Mouse (Mus musculus) ES-E14 (cell line): Measurements from ENCODE around the gene Ccdc88c. TPM values are rescaled to one million over a fixed set of nuclear protein-coding genes. Genes with fewer than 3 reads are reported as not detected.

Experiments used
- DNase-seq: peaks from one replicate; pipeline ENCODE4 v3.0.0-alpha.2; 2013; ENCODE audit warnings: low read depth, low spot score
- H3K27ac ChIP-seq: 2 replicates; pipeline ENCODE4 v1.5.1; 2012; ENCODE audit warnings: low read depth, mild to moderate bottlenecking, low read length, moderate library complexity, mixed read lengths; ENCODE audit not compliant: poor library complexity, insufficient read depth, severe bottlenecking
- H3K36me3 ChIP-seq: 2 replicates; pipeline ENCODE4 v1.6.1; 2012; ENCODE audit warnings: mild to moderate bottlenecking, low read length, moderate library complexity, mixed read lengths; ENCODE audit not compliant: control insufficient read depth, poor library complexity, insufficient read depth, severe bottlenecking
- H3K4me1 ChIP-seq, 2 experiments: fragments of 150-350 bp in 1 of 2; sonication (generic) in 1 of 2; 2 replicates each; pipeline ENCODE4 v1.6.1; 2012; ENCODE audit warnings: low read length in 2 of 2, mild to moderate bottlenecking in 1 of 2, mixed read lengths in 1 of 2; ENCODE audit not compliant: control insufficient read depth in 2 of 2, insufficient read depth in 2 of 2, poor library complexity in 1 of 2
- H3K4me3 ChIP-seq, 2 experiments: fragments of 150-350 bp in 1 of 2; sonication (generic) in 1 of 2; 2 replicates each; pipeline ENCODE4 v1.5.1; 2012; ENCODE audit warnings: low read length in 2 of 2, low read depth in 1 of 2, mild to moderate bottlenecking in 1 of 2, mixed read lengths in 1 of 2; ENCODE audit not compliant: insufficient read depth in 1 of 2, poor library complexity in 1 of 2, severe bottlenecking in 1 of 2
- H3K9ac ChIP-seq: 2 replicates; pipeline ENCODE4 v1.6.1; 2012; ENCODE audit warnings: low read depth, mild to moderate bottlenecking, low read length, mixed read lengths; ENCODE audit not compliant: poor library complexity, insufficient read depth, severe bottlenecking
- H3K9me3 ChIP-seq: fragments of 150-350 bp; sonication (generic); 2 replicates; pipeline ENCODE4 v1.6.1; 2012; ENCODE audit warnings: low read depth, mild to moderate bottlenecking, low read length; ENCODE audit not compliant: control insufficient read depth, insufficient read depth
- CHD2 ChIP-seq: IDR thresholded peaks from 2 replicates; pipeline ENCODE4 v1.6.1; 2014; ENCODE audit warnings: mild to moderate bottlenecking, low read depth, low read length, inconsistent platforms
- HCFC1 ChIP-seq: IDR thresholded peaks from 2 replicates; pipeline ENCODE4 v1.6.1; 2012; ENCODE audit warnings: low read length, inconsistent platforms, borderline replicate concordance; ENCODE audit not compliant: insufficient read depth
- MAFK ChIP-seq: IDR thresholded peaks from 2 replicates; pipeline ENCODE4 v1.6.1; 2014; ENCODE audit warnings: mild to moderate bottlenecking, low read depth, low read length, inconsistent platforms; ENCODE audit not compliant: insufficient read depth
- ZC3H11A ChIP-seq: IDR thresholded peaks from 2 replicates; pipeline ENCODE4 v1.6.1; 2012; ENCODE audit warnings: low read depth, mild to moderate bottlenecking, inconsistent platforms, low read length, borderline replicate concordance
- ZNF384 ChIP-seq: IDR thresholded peaks from 2 replicates; pipeline ENCODE4 v1.6.1; 2012; ENCODE audit warnings: low read depth, low read length, inconsistent platforms
- in situ Hi-C, 2 experiments: fragments of 600-800 bp; cut with MboI; formaldehyde crosslinking; loops; one replicate each; pipeline ENCODE4 v1.15.1; 2025; ENCODE audit warnings: low sequenced_read_pairs in 2 of 2, inconsistent platforms in 1 of 2; ENCODE audit not compliant: unreplicated experiment in 2 of 2
- total RNA-seq: library from RNA; depleted of rRNA; stranded (reverse); fragments of 300-350 nt; gene quantifications from 2 replicates; pipeline ENCODE4 v1.2.3, GENCODE M21; 2012

Gene Ccdc88c
- total RNA-seq, 1 experiment: 35.7 TPM

- no peak for DNase-seq
- H3K9ac ChIP-seq: peak overlapping the region; percentile 93
- H3K4me3 ChIP-seq: peak overlapping the region; percentile 85 to 97
- in situ Hi-C loops: loop anchor here in 1 of 2 experiments (5.0 kb wide), 1 partner anchor 75 kb away; no protein-coding TSS in a partner anchor
- no peak for TF ChIP-seq ZNF384
- TF ChIP-seq MAFK: no peak
- TF ChIP-seq ZC3H11A: no peak
- TF ChIP-seq HCFC1: no peak
- no peak for TF ChIP-seq CHD2
- peaks cover 2% of the 10 kb centered on the region; the same call in 1 of the 2 replicates for H3K36me3 ChIP-seq
- no peak overlapping the region for H3K27ac ChIP-seq
- H3K4me1 ChIP-seq: peaks cover 2 to 25% of the 10 kb centered on the region in 2 experiments; a peak in 3 of 4 replicates
- H3K9me3 ChIP-seq: no peaks in the 10 kb centered on the region
Observed at GRCm38 (mm10) chr12:101027451-101028246, 1.2 kb downstream of the Ccdc88c start.

GRCm38 (mm10) chr12:101026946-101027345 lies 1.9 kb downstream of the Ccdc88c start:
- H3K27ac ChIP-seq: no peak overlapping the region
- no peak for DNase-seq
- H3K36me3 ChIP-seq: peaks cover 2% of the 10 kb centered on the region; the same call in 1 of the 2 replicates
- peak overlapping the region; percentile 22 to 97; a peak in 2 of 4 replicates for H3K4me3 ChIP-seq
- no peak for TF ChIP-seq CHD2
- TF ChIP-seq MAFK: peak; percentile 82
- TF ChIP-seq ZC3H11A: no peak
- no peaks in the 10 kb centered on the region for H3K9me3 ChIP-seq
- peaks cover 4 to 28% of the 10 kb centered on the region in 2 experiments; a peak in 3 of 4 replicates for H3K4me1 ChIP-seq
- in situ Hi-C loops: loop anchor here in 1 of 2 experiments (5.0 kb wide), 1 partner anchor 75 kb away; no protein-coding TSS in a partner anchor
- no peak overlapping the region for H3K9ac ChIP-seq

GRCm38 (mm10) chr12:101026518-101026917 lies 2.3 kb downstream of the Ccdc88c start:
- in situ Hi-C loops: loop anchor here in 1 of 2 experiments (5.0 kb wide), 1 partner anchor 74 kb away; no protein-coding TSS in a partner anchor
- no peak overlapping the region for H3K27ac ChIP-seq
- peaks cover 4 to 30% of the 10 kb centered on the region in 2 experiments; a peak in 3 of 4 replicates for H3K4me1 ChIP-seq
- peak overlapping the region in 1 of 2 experiments; percentile 97; a peak in 1 of 4 replicates for H3K4me3 ChIP-seq
- TF ChIP-seq HCFC1 (no peak), CHD2 (no peak), ZNF384 (no peak)
- peaks cover 3% of the 10 kb centered on the region; the same call in 1 of the 2 replicates for H3K36me3 ChIP-seq
- DNase-seq: no peak
- H3K9ac ChIP-seq: peak overlapping the region; percentile 45; the same call in 1 of the 2 replicates
- H3K9me3 ChIP-seq: no peaks in the 10 kb centered on the region

GRCm38 (mm10) chr12:101026025-101026424 lies 2.8 kb downstream of the Ccdc88c start:
- H3K27ac ChIP-seq: no peak overlapping the region
- H3K9ac ChIP-seq: no peak overlapping the region
- in situ Hi-C loops: loop anchor here in 1 of 2 experiments (5.0 kb wide), 1 partner anchor 74 kb away; no protein-coding TSS in a partner anchor
- H3K4me1 ChIP-seq: peaks cover 4 to 30% of the 10 kb centered on the region in 2 experiments; a peak in 3 of 4 replicates
- TF ChIP-seq MAFK: no peak
- TF ChIP-seq HCFC1: no peak
- no peak for TF ChIP-seq ZNF384
- TF ChIP-seq CHD2: no peak
- no peak for TF ChIP-seq ZC3H11A
- H3K4me3 ChIP-seq: no peak overlapping the region
- H3K36me3 ChIP-seq: peaks cover 5% of the 10 kb centered on the region; the same call in 1 of the 2 replicates
- no peak for DNase-seq
- H3K9me3 ChIP-seq: no peaks in the 10 kb centered on the region
